Mouse (Mus musculus) hematopoietic multipotent progenitor cell, adult 10-12 weeks (in vitro differentiated cells): ENCODE measurements around the gene Cnppd1. TPM values are rescaled to one million over a fixed set of nuclear protein-coding genes. Genes with fewer than 3 reads are reported as not detected.

Experiments used
- polyA plus RNA-seq: library from polyadenylated mRNA; stranded (reverse); fragments of >175 nt; gene quantifications from 2 replicates; pipeline ENCODE4 v1.2.3, GENCODE M21; 2012; ENCODE audit warnings: low replicate concordance

Gene Cnppd1
- polyA plus RNA-seq: 63.0 and 65.5 TPM in 2 replicates

DNA sequence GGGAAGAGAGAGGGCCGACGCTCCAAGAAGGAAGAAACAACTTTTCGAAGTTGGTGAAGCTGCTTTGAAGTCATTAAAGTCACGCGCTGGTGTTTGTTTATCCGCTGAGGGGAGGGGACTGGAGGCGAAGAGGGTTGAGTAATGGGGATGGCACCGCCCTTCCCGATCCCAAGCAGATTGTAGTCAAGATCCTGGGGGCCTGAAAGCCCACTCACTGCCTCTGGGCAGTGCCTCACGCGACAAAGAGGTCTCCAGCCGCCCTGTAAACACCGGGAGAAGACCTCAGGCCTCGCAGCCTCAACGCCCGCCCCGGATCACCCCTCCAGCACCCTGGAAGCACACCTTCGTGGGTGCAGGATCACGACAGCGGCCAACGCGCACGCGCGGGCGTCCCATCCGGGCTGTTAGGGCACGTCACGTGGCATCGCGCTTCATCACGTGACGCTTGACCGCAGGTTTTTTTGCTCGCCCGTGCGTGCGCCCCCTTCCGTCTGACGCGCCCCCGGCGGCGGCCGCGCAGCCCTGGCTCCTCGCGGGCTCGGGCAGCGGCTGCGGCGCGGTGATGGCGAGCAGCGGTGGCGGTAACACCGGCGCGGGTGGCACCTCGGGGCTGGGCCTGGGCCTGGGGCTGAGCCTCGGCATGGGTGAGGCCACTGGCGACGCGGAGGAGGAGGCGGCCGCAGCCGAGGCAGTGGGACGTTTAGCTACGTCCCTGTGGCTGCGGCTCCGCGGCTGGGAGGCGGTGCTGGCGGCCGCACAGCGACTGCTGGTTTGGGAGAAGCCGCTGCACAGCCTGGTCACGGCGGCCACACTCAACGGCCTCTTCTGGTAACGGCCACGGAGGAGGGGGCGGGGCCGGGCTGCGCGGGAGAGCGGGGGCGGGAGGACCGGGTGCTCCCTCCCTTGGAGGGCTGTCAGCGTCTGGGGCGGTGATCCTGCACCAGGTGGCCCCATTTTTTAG lies at the start of gene Cnppd1, which contains the start of gene Retreg2:
TSS of gene Cnppd1 (minus strand) at position 411 of the 961 bp plus-strand sequence.
TSS of gene Retreg2 (plus strand) at position 478 of the 961 bp plus-strand sequence.

GRCm38 (mm10) chr1:75191622-75192402 lies 49.3 kb upstream of the Cnppd1 start, which contains the start of the genes Ankzf1 and Atg9a:
TSS of gene Ankzf1 (plus strand) at chr1:75192151.
TSS of gene Atg9a (minus strand) at chr1:75192196.

GRCm38 (mm10) chr1:75180105-75180590 lies 37.6 kb upstream of the Cnppd1 start, which contains the start of gene Abcb6:
TSS of gene Abcb6 (minus strand) at chr1:75180392.

DNA sequence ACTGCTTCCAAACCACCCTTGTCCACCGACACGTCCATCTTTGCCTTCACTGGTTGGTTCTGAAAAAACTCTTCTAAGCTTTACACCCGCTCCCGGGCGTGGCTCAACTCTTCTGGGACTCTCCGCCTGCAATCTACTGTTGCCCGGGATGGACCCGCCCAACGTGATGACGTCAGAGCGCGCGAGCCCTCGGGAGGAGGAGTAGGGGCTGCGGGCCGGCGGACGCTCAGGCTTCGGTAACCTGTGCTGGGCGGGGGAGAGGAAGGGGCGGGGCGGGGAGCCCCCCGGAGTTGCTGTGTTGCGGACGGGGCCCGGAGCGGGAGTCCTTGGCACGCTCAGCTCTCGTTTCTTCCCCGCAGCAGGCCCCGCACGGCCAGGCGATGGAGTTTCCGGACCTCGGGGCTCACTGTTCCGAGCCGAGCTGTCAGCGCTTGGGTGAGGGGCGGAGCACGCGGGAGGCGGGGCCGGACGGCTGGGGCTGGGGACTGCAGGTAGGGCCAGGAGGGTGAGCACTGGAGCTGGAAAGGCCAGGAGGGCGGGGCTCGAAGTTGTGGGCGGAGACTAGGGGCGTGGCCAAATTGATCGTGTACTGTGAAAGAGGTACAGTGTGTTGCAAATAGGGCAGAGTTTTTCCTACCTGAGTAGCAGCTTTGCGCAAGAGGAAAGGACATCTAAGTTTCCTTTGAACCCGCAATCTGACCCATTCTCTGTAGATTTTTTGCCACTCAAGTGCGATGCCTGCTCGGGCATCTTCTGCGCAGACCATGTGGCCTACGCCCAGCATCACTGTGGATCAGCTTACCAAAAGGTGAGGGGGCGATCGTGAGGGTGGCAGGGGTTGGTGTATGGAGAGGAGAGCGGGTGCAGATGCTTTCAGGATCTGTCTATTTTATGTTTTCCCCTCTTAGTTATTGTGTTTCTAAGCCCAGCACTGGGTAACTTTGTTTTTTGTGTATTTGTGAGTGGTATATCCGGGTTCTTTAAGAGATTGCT lies 26.3 kb upstream of the Cnppd1 start, which contains the start of gene Zfand2b:
TSS of gene Zfand2b (plus strand) at position 175 of the 993 bp plus-strand sequence.

GRCm38 (mm10) chr1:75133421-75134207 lies 8.9 kb downstream of the Cnppd1 start, which contains the start of gene Slc23a3:
TSS of gene Slc23a3 (minus strand) at chr1:75133890.

DNA sequence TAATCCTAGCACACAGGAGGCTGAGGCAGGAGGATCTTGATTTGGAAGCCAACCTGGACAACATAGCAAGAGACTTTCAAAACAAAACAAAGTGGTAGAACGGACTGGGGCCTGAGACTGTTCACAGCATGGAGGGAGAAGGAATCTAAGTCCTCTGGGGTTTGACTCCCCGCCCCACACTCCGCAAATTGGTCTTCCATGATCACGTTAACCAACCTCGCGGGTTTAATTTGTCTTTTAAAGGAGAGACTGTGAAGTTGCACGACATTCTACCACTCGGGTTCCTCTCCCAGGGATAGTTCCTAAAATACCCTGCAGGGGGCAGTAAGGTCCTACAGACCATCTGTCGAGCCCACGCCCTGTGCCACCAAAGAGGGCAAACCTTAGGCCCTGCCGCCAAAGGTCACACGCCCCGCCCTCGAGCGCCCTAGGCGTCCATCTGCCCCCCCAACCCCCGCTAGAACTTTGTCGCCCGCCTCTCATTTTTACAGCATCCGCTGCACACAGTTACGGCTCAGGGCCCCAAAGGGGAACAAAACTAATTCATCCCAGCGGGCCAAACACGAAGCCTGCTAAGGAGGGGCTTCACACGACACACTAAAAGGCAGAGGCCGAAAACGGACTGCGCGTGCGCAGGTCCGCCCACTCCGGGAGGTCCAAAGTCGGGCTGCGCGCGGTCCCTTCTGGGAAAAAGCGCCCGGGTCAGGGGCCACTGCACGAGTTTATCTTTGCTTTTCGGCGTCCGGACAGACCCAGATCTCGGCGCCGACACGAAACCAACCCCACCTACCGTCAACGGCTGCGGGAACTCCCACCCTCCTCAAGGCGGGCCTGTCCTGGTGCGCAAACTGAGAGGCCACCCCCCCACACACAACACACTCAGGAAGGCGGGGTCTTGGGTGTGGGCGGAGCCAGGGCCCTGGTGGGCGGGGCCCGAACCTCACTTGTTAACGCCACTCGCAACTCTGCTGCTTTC lies 17.9 kb downstream of the Cnppd1 start, which contains the start of gene Nhej1:
TSS of gene Nhej1 (minus strand) at position 855 of the 976 bp plus-strand sequence.

Other genes with a start within 250 kb of the Cnppd1 start
- not detected in 2 replicates for gene Cryba2, start 249.6 kb downstream of the Cnppd1 start, polyA plus RNA-seq
- gene Cfap65, start 207.1 kb downstream of the Cnppd1 start, polyA plus RNA-seq: not detected in 2 replicates
- 0.16 and 0.45 TPM in 2 replicates for gene Ihh, start 191.0 kb downstream of the Cnppd1 start, polyA plus RNA-seq
- gene Nhej1, start 17.5 kb downstream of the Cnppd1 start, polyA plus RNA-seq: 0.49 and 0.71 TPM in 2 replicates
- 0.15 TPM in 1 of 2 replicates, not detected in the other for gene Slc23a3, start 8.8 kb downstream of the Cnppd1 start, polyA plus RNA-seq
- gene Retreg2, start 67 bp upstream of the Cnppd1 start, polyA plus RNA-seq: 81.2 and 167 TPM in 2 replicates
- 18.0 and 31.8 TPM in 2 replicates for gene Zfand2b, start 25.9 kb upstream of the Cnppd1 start, polyA plus RNA-seq
- gene Abcb6, start 37.7 kb upstream of the Cnppd1 start, polyA plus RNA-seq: 0.13 and 7.2 TPM in 2 replicates
- 11.8 and 19.3 TPM in 2 replicates for gene Ankzf1, start 49.4 kb upstream of the Cnppd1 start, polyA plus RNA-seq
- gene Atg9a, start 49.5 kb upstream of the Cnppd1 start, polyA plus RNA-seq: 41.2 and 51.7 TPM in 2 replicates
- 0.58 and 0.97 TPM in 2 replicates for gene Glb1l, start 68.1 kb upstream of the Cnppd1 start, polyA plus RNA-seq
- gene Stk16, start 68.1 kb upstream of the Cnppd1 start, polyA plus RNA-seq: 61.2 and 158 TPM in 2 replicates
- gene Tuba4a, start 77.2 kb upstream of the Cnppd1 start, polyA plus RNA-seq: 16.3 and 47.0 TPM in 2 replicates
- 0.28 TPM in 1 of 2 replicates, not detected in the other for gene A630095N17Rik, start 89.4 kb upstream of the Cnppd1 start, polyA plus RNA-seq
- gene Dnajb2, start 93.7 kb upstream of the Cnppd1 start, polyA plus RNA-seq: 18.6 and 44.4 TPM in 2 replicates
- gene Ptprn, start 121.8 kb upstream of the Cnppd1 start, polyA plus RNA-seq: 0.25 and 0.55 TPM in 2 replicates
- not detected in 2 replicates for gene Resp18, start 135.7 kb upstream of the Cnppd1 start, polyA plus RNA-seq
- gene Dnpep, start 175.3 kb upstream of the Cnppd1 start, polyA plus RNA-seq: 31.1 and 62.9 TPM in 2 replicates
- 0.42 and 3.0 TPM in 2 replicates for gene Des, start 217.6 kb upstream of the Cnppd1 start, polyA plus RNA-seq
- 1.3 and 3.6 TPM in 2 replicates for gene Speg, start 232.6 kb upstream of the Cnppd1 start, polyA plus RNA-seq